Mouse (Mus musculus) gastrocnemius, adult 18-20 months (tissue): ENCODE measurements at regions not wholly inside any gene's neighbourhood (a gene's known extent, or its start where the extent isn't known, plus 50 kb on each side); places are given as distances from the start of the nearest gene placed in this dataset.

Experiments
- DNase-seq: peaks from one replicate; pipeline ENCODE4 v3.0.0; 2021; ENCODE audit warnings: low spot score

- no peak for DNase-seq
Measured at GRCm38 (mm10) chr9:61261739-61262333, 110.3 kb upstream of the Tle3 start.

- no peak for DNase-seq
Measured at GRCm38 (mm10) chr9:61263335-61263734, 108.8 kb upstream of the Tle3 start.

GRCm38 (mm10) chr9:61265466-61265865, 106.7 kb upstream of the Tle3 start:
- DNase-seq = no peak

GRCm38 (mm10) chr9:61266992-61267391, 105.2 kb upstream of the Tle3 start:
- no peak for DNase-seq

- DNase-seq = no peak
Measured at GRCm38 (mm10) chr9:61267541-61267940, 104.6 kb upstream of the Tle3 start.

- DNase-seq = no peak
Measured at GRCm38 (mm10) chr9:61268162-61268561, 104.0 kb upstream of the Tle3 start.

- no peak for DNase-seq
Measured at GRCm38 (mm10) chr9:61268681-61269080, 103.5 kb upstream of the Tle3 start.

GRCm38 (mm10) chr9:61269151-61269870, 102.9 kb upstream of the Tle3 start:
- no peak for DNase-seq

- DNase-seq = no peak
Measured at GRCm38 (mm10) chr9:61271243-61271642, 100.9 kb upstream of the Tle3 start.

GRCm38 (mm10) chr9:61271769-61272352, 100.3 kb upstream of the Tle3 start:
- DNase-seq = no peak

- DNase-seq = no peak
Measured at GRCm38 (mm10) chr9:61274020-61274419, 98.1 kb upstream of the Tle3 start.

GRCm38 (mm10) chr9:61277369-61278215, 94.6 kb upstream of the Tle3 start:
- peak; percentile 47 for DNase-seq

GRCm38 (mm10) chr9:61278216-61278758, 93.9 kb upstream of the Tle3 start:
- DNase-seq = no peak

- no peak for DNase-seq
Measured at GRCm38 (mm10) chr9:61279044-61279543, 93.1 kb upstream of the Tle3 start.

GRCm38 (mm10) chr9:61280856-61281582, 91.1 kb upstream of the Tle3 start:
- no peak for DNase-seq

GRCm38 (mm10) chr9:61283311-61283710, 88.9 kb upstream of the Tle3 start:
- no peak for DNase-seq

- no peak for DNase-seq
Measured at GRCm38 (mm10) chr9:61284201-61285021, 87.8 kb upstream of the Tle3 start.

- no peak for DNase-seq
Measured at GRCm38 (mm10) chr9:61286561-61286960, 85.6 kb upstream of the Tle3 start.

- DNase-seq = no peak
Measured at GRCm38 (mm10) chr9:61289117-61289516, 83.0 kb upstream of the Tle3 start.

GRCm38 (mm10) chr9:61289713-61290112, 82.5 kb upstream of the Tle3 start:
- DNase-seq = no peak
